Mouse (Mus musculus) layer of hippocampus, adult 11-12 months (tissue): ENCODE data around the gene Agfg1.
"Not testable (repeated sequence)": the region's sequence is repeated elsewhere in the genome, so short reads cannot be mapped to it uniquely, and the experiment has no call there.

ENCODE experiments used
- DNase-seq: peaks from one replicate; pipeline ENCODE4 v3.0.0; 2022; ENCODE audit warnings: low spot score

Gene Agfg1

DNA sequence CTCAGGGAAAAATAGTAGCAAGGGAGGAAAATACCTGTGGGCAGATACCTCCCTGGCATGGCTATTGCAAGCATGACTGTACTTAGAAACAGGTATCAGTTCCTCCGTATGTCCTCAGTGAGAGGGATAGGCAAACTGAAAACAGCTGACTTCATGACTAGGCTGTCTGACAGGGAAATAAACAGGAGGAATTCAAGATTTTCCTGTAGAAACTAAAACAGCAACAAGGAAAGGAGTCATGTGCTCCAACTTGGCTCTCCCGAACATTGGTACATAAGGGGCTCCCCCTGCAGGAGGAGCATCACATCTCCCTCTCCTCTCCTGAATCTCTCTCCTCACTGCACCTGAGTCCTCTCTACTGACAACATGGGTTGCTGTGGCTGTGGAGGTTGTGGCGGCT is 73.7 kb downstream of the Agfg1 start, which contains the start of gene A030005L19Rik:
A030005L19Rik (plus strand) TSS at position 301 of the 400 bp plus-strand sequence.
- no peak for DNase-seq

DNA sequence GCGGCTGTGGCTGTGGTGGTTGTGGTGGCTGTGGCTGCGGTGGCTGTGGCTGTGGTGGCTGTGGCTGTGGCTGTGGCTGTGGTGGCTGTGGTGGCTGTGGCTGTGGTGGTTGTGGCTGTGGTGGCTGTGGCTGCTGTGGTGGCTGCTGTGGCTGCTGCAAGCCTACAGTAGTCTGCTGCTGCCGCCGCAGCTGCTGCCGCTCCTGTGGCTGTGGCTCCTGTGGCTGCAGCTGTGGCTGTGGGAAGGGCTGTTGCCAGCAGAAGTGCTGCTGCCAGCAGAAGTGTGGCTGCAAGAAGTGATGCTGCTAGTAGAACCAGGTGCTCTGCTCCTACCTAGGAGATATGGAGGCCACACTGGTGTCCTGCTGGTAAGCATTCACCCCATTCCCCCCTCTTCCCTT is 74.2 kb downstream of the Agfg1 start:
- DNase-seq, result not testable (repeated sequence)

DNA sequence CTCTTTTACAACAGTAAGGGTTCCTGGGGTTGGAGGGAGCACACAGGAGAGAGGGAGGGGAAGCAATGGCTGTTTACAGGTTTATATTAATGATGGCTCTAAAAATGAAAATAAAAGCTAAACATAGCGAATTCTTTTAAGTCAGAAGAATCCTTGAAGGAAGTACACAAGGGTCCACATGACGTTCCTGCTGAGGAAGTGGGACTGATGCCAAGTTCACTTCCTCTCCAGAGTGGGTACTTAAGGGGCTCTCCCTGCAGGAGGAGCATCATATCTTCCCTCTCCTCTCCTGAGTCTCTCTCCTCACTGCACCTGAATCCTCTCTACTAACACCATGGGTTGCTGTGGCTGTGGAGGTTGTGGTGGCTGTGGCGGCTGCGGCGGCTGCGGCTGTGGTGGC is 85.4 kb downstream of the Agfg1 start, which contains the start of gene A030014E15Rik:
A030014E15Rik (plus strand) TSS at position 268 of the 400 bp plus-strand sequence.
- DNase-seq, result no peak

DNA sequence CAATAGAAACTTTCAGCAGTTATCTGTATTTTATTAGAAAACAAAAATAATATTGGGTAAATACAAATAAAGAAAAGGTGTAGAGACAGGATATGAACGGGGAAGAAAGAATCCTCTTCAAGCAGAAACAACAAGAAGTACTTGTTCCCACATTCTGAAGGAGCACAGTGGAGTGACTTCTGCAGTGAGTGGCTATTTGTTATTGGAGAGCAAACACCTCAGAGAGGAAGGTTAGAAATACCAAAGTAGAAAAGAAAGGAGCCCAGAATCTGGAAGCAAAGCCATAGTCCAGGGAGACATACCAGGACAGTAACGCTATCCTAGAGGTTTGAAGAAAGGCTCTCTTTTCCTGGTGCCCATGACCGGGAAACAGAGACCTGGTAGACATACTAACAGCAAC is 91.3 kb downstream of the Agfg1 start:
- DNase-seq, result not testable (repeated sequence)

DNA sequence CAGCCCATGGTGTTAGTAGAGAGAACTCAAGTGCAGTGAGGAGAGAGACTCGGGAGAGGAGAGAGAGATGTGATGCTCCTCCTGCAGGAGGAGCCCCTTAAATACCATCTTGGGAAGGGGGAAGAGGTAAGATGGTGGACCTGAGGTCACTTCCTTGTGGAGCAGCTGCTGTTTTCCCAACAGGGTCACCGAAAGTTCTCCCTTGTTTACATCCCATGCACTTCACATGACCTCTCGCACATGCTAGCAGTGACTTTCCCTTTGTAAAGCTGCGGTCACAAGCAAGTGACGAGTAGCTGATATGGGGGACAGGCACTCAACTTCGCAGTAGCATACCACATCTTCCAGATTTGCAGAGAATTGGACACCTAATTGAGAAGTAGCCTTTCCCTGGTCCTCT is 92.0 kb downstream of the Agfg1 start, which contains the start of gene Gm6217:
Gm6217 (minus strand) TSS at position 74 of the 400 bp plus-strand sequence.
- not testable (repeated sequence) for DNase-seq

DNA sequence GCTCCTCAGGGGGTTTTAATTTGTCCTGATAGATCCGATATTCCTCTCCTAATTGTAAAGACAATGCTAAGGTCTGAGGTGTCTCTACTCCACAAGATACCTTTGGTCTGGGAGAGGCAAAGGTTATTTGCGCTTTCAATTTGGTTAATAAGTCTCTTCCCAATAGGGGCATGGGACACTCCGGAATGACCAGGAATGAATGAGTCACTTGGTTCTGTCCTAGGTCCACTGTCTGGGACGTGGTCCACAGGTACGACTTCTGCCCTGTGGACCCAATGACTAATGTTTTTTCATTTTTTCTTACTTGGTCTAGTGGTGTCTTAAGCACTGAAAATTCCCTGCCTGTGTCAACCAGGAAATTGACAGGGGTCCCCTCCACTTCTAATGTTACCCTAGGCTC is 99.4 kb downstream of the Agfg1 start:
- no peak for DNase-seq

DNA sequence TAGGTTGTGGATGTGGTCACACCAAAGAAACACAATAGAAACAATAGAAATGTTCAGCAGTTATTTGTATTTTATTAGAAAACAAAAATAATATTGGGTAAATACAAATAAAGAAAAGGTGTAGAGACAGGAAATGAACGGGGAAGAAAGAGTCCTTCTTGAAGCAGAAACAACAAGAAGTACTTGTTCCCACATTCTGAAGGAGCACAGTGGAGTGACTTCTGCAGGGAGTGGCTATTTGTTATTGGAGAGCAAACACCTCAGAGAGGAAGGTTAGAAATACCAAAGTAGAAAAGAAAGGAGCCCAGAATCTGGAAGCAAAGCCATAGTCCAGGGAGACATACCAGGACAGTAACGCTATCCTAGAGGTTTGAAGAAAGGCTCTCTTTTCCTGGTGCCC is 103.2 kb downstream of the Agfg1 start:
- DNase-seq, result not testable (repeated sequence)

DNA sequence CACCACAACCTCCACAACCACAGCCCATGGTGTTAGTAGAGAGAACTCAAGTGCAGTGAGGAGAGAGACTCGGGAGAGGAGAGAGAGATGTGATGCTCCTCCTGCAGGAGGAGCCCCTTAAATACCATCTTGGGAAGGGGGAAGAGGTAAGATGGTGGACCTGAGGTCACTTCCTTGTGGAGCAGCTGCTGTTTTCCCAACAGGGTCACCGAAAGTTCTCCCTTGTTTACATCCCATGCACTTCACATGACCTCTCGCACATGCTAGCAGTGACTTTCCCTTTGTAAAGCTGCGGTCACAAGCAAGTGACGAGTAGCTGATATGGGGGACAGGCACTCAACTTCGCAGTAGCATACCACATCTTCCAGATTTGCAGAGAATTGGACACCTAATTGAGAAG is 104.0 kb downstream of the Agfg1 start, which contains the start of gene A030003K21Rik:
A030003K21Rik (minus strand) TSS at position 94 of the 400 bp plus-strand sequence.
- DNase-seq, result not testable (repeated sequence)

DNA sequence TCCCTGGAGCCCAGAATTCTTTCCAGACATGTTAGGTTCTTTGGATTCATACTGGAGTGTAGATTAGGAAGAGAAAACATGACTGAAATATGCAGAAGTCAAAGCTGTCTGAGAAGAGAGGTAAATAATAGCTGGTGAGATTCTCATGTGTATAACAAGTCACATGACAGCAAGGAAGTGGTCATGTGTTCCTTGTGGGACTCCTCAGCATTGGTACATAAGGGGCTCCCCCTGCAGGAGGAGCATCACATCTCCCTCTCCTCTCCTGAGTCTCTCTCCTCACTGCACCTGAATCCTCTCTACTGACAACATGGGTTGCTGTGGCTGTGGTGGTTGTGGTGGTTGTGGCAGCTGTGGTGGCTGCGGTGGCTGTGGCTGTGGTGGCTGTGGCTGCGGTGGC is 106.7 kb downstream of the Agfg1 start:
- not testable (repeated sequence) for DNase-seq

DNA sequence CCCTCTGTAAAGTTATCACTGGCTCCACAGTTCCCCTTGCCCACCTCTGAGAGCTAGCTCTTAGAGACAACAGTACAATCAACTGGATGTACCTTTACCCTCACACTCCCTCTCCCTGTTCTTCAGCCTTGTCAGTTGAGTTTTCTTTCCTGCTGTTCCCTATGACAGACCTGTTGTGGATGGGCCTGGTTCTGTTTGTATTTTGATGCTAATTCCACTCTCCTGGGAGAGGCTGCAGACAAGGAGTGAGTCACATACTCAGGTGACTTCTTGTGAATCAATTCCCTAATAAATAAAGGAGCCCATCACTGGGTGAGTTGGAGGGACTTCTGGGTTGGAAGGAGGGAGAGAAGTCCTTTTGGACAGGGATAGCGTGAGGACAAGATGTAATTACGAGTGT is 109.3 kb downstream of the Agfg1 start:
- no peak for DNase-seq
